Mouse (Mus musculus): ENCODE data around the gene Ccnl2.

Ccnl2 gene

GRCm38 (mm10) chr4:155863001-155863400, 50.7 kb downstream of the Ccnl2 start, which contains the start of gene Tas1r3:
Tas1r3 (minus strand) TSS chr4:155863362.
- DNase-seq (ENCODE audit: low read depth, low spot score) = no peak

- no peak for DNase-seq (ENCODE audit: low read depth, low spot score)
Observed at GRCm38 (mm10) chr4:155868614-155869298, 56.5 kb downstream of the Ccnl2 start.

GRCm38 (mm10) chr4:155869317-155870033, 57.2 kb downstream of the Ccnl2 start, which contains the start of the genes Cptp and Ints11:
Cptp (minus strand) TSS chr4:155869440.
Ints11 (plus strand) TSS chr4:155869546.
- DNase-seq (ENCODE audit: low read depth, low spot score) = peak; percentile 83

DNA sequence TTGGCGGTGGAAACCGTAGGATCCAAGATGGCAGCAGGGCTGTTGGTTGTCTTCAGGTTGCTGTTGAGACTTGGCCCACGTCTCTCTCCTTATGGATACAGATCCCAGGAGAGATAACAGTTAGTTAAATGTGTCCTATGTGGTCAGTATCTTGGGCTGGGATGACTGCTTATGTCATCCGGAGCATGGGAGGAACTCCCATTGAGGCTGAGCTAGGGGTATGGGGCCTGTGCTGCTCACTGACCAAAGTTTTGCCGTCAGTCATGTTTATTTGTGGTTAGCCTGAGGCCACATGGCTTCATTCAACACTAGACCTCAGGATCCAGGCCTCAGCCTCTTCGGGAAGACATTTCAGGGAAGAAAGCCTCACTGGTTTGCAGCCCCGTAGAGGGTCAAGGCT, 59.1 kb downstream of the Ccnl2 start:
- no peak for DNase-seq (ENCODE audit: low read depth, low spot score)
